Mouse (Mus musculus) fat pad, adult 2 months (tissue): Measurements from ENCODE around the gene Fsip1.

Source experiments
- DNase-seq: peaks from one replicate; pipeline ENCODE4 v3.0.0-alpha.2; 2011; ENCODE audit warnings: low read depth, low spot score; ENCODE audit errors: extremely low read depth

Gene Fsip1

GRCm38 (mm10) chr2:118257094-118257493, 328 bp upstream of the Fsip1 start:
- DNase-seq = no peak

DNA sequence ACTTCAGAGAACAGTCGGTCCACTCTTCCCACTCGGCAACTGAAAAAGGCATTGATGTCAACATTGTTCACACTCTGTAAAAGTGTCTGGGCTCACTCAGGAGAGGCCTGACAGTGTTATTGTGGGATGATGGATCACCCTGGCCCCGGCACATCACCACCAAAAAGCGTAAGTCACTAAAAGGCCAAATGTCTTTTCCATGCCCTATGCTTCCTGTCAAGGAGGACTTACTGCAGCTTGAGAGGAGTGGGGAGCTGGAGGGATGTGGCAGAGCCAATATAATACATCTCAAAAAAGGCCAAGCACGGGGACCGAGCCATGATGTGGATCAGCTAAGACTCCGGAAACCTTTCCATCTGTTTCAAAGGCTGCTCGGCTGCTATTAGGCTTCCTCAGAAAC, 2.2 kb downstream of the Fsip1 start:
- no peak for DNase-seq

- no peak for DNase-seq
Measured at GRCm38 (mm10) chr2:118248966-118249365, 7.8 kb downstream of the Fsip1 start.

DNA sequence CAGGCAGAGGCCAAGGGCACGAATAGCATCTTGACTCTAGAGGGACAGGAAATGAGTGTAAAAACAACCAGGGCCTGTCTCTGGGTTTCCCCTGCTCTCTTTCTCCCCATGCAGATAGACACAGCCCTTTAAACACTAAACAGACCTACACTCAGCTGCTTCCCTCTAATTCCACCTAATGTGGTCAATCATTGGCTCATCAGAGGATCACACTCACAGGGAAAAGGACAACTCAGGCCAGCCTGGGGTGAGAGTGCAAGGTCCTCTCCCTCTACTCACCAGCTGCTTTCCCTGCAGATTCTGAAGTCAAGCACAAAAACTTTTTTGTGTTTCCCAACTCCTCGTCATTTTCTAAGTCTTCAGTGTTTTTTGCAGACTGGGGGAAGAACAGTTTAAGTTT, 8.8 kb downstream of the Fsip1 start:
- DNase-seq = no peak

DNA sequence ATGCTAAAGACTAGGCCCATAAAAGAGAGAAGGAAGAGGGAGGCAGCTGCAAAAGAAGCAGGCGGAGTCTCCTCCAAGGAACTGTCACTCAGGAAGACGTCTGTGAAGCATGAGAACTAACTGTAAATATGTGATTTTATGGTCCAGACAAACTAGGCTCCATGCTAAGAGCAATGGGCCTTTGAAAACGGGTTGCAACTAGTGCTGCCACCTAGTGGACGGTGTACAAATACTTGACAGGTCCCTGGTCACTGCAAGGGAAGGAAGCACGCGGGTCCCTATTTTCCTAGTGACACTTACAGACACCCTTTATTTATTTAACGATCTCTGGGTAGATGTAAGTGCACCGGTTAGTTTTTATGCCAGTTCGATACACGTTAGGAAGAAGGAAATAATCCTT, 10.9 kb downstream of the Fsip1 start:
- DNase-seq = peak; percentile 5

GRCm38 (mm10) chr2:118236196-118236595, 20.6 kb downstream of the Fsip1 start:
- no peak for DNase-seq

DNA sequence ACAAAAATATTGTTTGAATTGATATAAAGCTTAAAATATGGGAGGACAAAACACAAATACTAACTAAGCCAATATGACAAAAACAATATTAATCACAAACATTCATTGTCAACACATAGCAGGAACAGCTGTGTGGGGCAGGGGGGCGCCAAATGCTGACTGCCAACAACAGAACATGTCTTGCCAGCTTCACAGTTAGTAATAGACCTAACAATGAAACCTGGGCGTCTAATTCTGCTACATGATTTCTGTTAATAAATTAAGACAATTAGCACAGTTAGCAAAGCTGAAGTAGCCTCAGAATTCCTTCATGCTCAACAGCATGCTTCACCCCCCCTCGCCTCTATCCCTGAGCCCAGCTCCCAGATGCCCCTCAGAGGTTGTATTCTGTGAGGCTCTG, 21.2 kb downstream of the Fsip1 start:
- DNase-seq = no peak

GRCm38 (mm10) chr2:118230544-118230943, 26.2 kb downstream of the Fsip1 start:
- no peak for DNase-seq

DNA sequence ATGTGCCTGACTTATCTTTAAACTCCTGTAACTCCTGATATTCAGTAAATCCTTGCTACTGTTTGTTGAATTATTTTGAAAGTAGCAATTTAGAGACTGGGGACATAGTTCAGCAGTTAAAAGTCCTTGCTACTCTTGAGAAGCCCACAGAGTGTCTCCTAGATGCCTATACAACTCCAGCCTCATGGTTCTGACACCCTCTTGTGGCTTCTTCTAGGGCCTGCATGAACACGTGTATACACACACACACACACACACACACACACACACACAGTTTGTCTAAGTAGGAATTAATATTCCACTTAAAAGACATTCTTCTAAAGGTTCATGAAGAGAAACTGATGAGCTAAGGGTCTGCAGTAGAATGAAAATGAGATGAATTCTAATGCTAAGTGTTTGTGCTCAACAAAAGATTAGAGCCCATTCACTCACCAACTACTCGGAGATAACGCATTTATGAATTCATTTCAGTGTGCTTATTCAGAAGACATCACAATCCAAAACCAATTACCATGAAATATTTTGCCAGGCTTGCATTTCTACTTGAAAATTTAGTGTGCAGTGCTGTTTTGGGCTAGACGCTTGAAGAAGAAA, 28.2 kb downstream of the Fsip1 start:
- DNase-seq = no peak

DNA sequence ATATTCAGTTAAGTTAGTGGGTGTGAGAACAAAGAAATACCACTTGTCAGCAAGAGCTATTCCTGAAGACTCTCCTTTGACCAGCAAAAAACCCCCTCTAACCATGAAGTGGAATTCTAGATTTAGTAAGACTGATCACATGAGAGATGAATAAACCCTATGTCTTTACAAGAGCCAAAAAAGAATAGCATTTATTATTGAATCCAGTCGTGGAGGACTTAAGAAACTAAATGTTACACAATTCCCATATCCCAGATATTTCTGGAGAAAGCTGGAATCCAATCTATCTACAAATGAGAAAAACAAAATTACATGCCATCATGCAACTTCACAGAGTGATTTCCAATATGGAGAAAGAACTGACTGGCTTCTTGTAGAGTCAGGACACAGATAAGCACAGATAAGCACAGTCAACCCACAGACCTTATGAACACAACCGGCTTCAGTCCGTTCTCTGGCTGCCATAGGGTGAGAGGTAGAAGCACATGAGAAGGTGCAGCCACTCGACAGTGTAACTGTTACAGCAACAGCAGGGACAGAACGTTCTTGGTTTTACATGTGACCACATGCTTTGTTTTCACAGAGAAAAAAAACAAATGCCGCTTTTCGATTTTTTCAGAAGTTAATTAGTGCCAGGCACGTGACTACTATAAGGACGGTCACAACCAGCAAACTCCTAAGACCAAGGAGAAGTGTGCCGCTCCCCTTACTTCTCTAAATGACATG, 31.3 kb downstream of the Fsip1 start:
- DNase-seq = no peak

- no peak for DNase-seq
Measured at GRCm38 (mm10) chr2:118217993-118218595, 38.7 kb downstream of the Fsip1 start.

DNA sequence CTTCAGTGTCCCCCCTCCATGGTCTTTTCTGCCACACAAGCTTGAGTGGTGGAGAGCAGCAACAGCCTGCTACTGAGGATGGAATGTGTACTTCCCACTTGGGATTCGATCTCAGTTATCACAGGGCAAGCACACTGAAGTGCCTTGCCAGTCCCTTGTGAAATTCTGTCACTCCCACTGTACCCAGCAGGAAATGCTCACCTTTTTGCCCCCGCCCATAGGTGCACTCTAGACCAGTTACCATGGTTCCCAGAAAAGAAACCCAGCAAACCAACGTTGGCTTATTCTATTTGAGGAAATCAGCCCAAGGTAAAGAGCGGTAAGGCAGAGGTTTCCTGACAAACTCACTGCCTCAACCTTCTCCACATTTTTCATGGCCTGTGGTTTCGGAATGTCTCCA, 47.1 kb downstream of the Fsip1 start:
- no peak for DNase-seq

DNA sequence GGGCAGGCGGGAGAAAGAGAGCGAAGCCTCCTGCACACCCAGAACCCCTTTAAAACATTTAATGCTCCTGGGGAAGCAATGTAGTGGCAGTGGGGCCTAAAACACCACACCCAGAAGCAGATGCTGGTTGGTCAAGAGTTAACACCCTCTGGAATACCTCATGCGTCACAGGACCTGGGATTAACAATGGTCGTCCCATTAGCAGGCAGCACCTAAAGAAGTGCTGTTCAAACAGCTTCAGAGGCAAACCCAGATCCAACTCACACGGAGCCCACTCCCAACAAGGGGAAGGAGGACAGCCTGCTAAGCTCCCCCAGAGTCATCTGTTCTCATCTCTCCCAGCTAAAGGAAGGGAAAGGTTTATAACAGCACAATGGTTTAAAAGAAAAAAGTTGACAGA, 48.1 kb downstream of the Fsip1 start:
- DNase-seq = no peak

- no peak for DNase-seq
Measured at GRCm38 (mm10) chr2:118205991-118206585, 50.7 kb downstream of the Fsip1 start.

- no peak for DNase-seq
Measured at GRCm38 (mm10) chr2:118204646-118205045, 52.1 kb downstream of the Fsip1 start.

- no peak for DNase-seq
Measured at GRCm38 (mm10) chr2:118203739-118204461, 52.9 kb downstream of the Fsip1 start.

DNA sequence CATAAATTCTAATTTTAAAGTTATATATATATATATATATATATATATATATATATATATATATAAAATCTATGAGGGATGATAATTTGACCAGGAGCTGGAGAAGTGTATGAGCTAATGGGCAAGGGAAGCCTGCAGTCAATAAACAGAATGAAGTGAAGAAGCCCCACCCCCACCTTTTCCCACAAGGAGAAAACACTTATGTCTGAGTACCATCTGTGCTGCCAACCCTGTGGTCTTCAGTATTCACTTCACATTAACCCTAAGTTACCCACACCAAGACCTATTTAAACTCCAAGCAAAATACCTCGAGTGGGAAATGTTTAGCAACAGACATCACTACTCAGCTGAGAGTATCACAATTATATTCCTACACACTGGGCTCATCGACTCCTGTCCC, 53.8 kb downstream of the Fsip1 start:
- no peak for DNase-seq

DNA sequence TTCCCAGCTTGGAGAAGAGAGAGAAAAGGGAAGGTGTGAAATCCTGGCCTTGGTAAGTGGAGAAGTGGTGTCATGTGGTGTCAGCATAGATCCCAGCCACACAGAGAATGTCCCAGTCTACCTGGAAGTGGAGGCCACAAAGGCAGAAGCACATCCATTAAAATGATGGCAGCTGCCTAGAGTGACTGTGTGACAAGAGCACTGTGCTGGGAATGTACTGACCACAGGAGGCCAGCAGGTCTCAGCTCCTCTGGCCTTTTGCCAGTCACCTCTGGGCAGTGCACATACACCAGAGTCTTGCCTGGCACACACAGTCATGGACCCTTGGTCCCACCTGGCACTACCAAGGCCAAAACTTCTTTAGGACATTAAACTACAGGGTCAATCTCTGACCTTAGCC, 54.8 kb downstream of the Fsip1 start:
- DNase-seq = no peak

GRCm38 (mm10) chr2:118199867-118200266, 56.9 kb downstream of the Fsip1 start:
- DNase-seq = no peak

DNA sequence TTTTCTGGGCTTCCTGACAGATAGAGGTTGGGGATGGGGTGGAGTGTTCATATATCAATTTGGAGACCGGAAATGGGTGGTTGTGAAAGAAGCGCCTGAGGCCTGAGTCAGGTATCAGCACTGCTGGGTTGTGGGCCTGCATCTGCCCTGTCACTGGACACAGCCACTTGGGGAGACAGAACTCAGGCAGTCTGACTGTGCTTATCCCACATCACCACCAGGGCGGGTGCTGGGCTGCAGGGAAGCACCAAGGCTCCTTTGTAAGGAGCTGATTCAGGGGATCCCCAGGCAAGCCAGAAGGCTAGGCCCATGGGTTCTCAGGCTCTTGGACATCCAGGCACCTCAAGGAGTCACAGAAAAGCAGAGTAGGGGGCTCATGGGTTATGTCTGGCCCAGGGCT, 59.8 kb downstream of the Fsip1 start:
- no peak for DNase-seq

GRCm38 (mm10) chr2:118182136-118182535, 74.6 kb downstream of the Fsip1 start:
- no peak for DNase-seq
